Mouse (Mus musculus) kidney, adult 18-20 months (tissue): ENCODE results near the gene Itprid1.

Experiments
- DNase-seq: peaks from one replicate; pipeline ENCODE4 v3.0.0; 2021

Itprid1 gene

GRCm38 (mm10) chr6:55836650-55837320, at the start of gene Itprid1:
TSS of gene Itprid1 (plus strand) at chr6:55836895.
- DNase-seq, result no peak

- no peak for DNase-seq
Observed at GRCm38 (mm10) chr6:55789557-55789956, 47.1 kb upstream of the Itprid1 start.

GRCm38 (mm10) chr6:55791852-55792496, 44.7 kb upstream of the Itprid1 start:
- no peak for DNase-seq

- DNase-seq, result no peak
Observed at GRCm38 (mm10) chr6:55792536-55792935, 44.2 kb upstream of the Itprid1 start.

GRCm38 (mm10) chr6:55802686-55803085, 34.0 kb upstream of the Itprid1 start:
- no peak for DNase-seq

- no peak for DNase-seq
Observed at GRCm38 (mm10) chr6:55803357-55803756, 33.3 kb upstream of the Itprid1 start.

GRCm38 (mm10) chr6:55803991-55804680, 32.6 kb upstream of the Itprid1 start:
- no peak for DNase-seq

- DNase-seq, result no peak
Observed at GRCm38 (mm10) chr6:55804681-55805000, 32.1 kb upstream of the Itprid1 start.

- DNase-seq, result no peak
Observed at GRCm38 (mm10) chr6:55805291-55806137, 31.2 kb upstream of the Itprid1 start.

GRCm38 (mm10) chr6:55806537-55806936, 30.2 kb upstream of the Itprid1 start:
- DNase-seq, result no peak

- DNase-seq, result no peak
Observed at GRCm38 (mm10) chr6:55808692-55809091, 28.0 kb upstream of the Itprid1 start.

GRCm38 (mm10) chr6:55811153-55811552, 25.5 kb upstream of the Itprid1 start:
- no peak for DNase-seq

- no peak for DNase-seq
Observed at GRCm38 (mm10) chr6:55812353-55812752, 24.3 kb upstream of the Itprid1 start.

GRCm38 (mm10) chr6:55814184-55814926, 22.3 kb upstream of the Itprid1 start:
- no peak for DNase-seq

GRCm38 (mm10) chr6:55816911-55817310, 19.8 kb upstream of the Itprid1 start:
- no peak for DNase-seq

GRCm38 (mm10) chr6:55829722-55830121, 7.0 kb upstream of the Itprid1 start:
- DNase-seq, result no peak

GRCm38 (mm10) chr6:55852589-55852988, 15.9 kb downstream of the Itprid1 start:
- no peak for DNase-seq

- DNase-seq, result no peak
Observed at GRCm38 (mm10) chr6:55856085-55856484, 19.4 kb downstream of the Itprid1 start.

- no peak for DNase-seq
Observed at GRCm38 (mm10) chr6:55865206-55865605, 28.5 kb downstream of the Itprid1 start.

- no peak for DNase-seq
Observed at GRCm38 (mm10) chr6:55879356-55879960, 42.8 kb downstream of the Itprid1 start.

- no peak for DNase-seq
Observed at GRCm38 (mm10) chr6:55880886-55881285, 44.2 kb downstream of the Itprid1 start.

GRCm38 (mm10) chr6:55887598-55887997, 50.9 kb downstream of the Itprid1 start:
- DNase-seq, result no peak
